33 mouse cellular contexts compared by ENCODE assay signal in genomic region chr2:115339034-115339433, GRCm38 (mm10).
"Had no signal": no experiment of that assay in that cellular context is flagged by ENCODE, and none has a peak within 500 bp of the region (broad histone marks: within the 10 kb centered on the region; RNA-seq: fewer than 3 reads in every experiment).

No protein-coding gene starts in this region.

- H3K4me3 ChIP-seq: limb, embryonic 10.5 days; limb, embryonic 12.5 days; limb, embryonic 13.5 days; limb, embryonic 15.5 days; liver, embryonic 12.5 days; liver, embryonic 13.5 days; liver, embryonic 15.5 days; lung, embryonic 15.5 days; megakaryocyte, embryonic 14.5 days; midbrain, embryonic 10.5 days; midbrain, embryonic 12.5 days; midbrain, embryonic 13.5 days; midbrain, embryonic 15.5 days; myocyte; neural tube, embryonic 12.5 days; neural tube, embryonic 13.5 days had no signal

- H3K27ac ChIP-seq: limb, embryonic 10.5 days; limb, embryonic 12.5 days; limb, embryonic 13.5 days; limb, embryonic 15.5 days; liver, embryonic 12.5 days; liver, embryonic 13.5 days; liver, embryonic 14.5 days; liver, embryonic 15.5 days; lung, embryonic 15.5 days; macrophage; midbrain, embryonic 10.5 days; midbrain, embryonic 12.5 days; midbrain, embryonic 13.5 days; midbrain, embryonic 15.5 days; neural tube, embryonic 12.5 days; neural tube, embryonic 13.5 days had no signal

- H3K4me2 ChIP-seq: limb, embryonic 12.5 days; limb, embryonic 13.5 days; limb, embryonic 15.5 days; liver, embryonic 11.5 days; liver, embryonic 12.5 days; liver, embryonic 13.5 days; liver, embryonic 15.5 days; lung, embryonic 14.5 days; lung, embryonic 15.5 days; midbrain, embryonic 11.5 days; midbrain, embryonic 12.5 days; midbrain, embryonic 13.5 days; midbrain, embryonic 15.5 days; neural tube, embryonic 12.5 days; neural tube, embryonic 13.5 days had no signal

- H3K36me3 ChIP-seq: limb, embryonic 10.5 days; limb, embryonic 12.5 days; limb, embryonic 13.5 days; limb, embryonic 15.5 days; liver, embryonic 12.5 days; liver, embryonic 13.5 days; liver, embryonic 15.5 days; lung, embryonic 15.5 days; midbrain, embryonic 10.5 days; midbrain, embryonic 12.5 days; midbrain, embryonic 13.5 days; midbrain, embryonic 15.5 days; neural tube, embryonic 12.5 days; neural tube, embryonic 13.5 days had no signal

- H3K9me3 ChIP-seq: limb, embryonic 10.5 days; limb, embryonic 12.5 days; limb, embryonic 13.5 days; limb, embryonic 15.5 days; liver, embryonic 12.5 days; liver, embryonic 13.5 days; liver, embryonic 15.5 days; lung, embryonic 15.5 days; midbrain, embryonic 10.5 days; midbrain, embryonic 12.5 days; midbrain, embryonic 13.5 days; midbrain, embryonic 15.5 days; neural tube, embryonic 12.5 days; neural tube, embryonic 13.5 days had no signal

- DNase-seq: left cerebral cortex, postnatal 4 days; liver; liver, embryonic 13.5 days; liver, postnatal 0 days; lung, adult 18-20 months; lung, adult 2 months; lung, embryonic 14.5 days; lung, postnatal 10 days; lung, postnatal 14 days; lung, postnatal 36 days; lung, postnatal 4 days; midbrain, embryonic 14.5 days had no signal

- H3K9ac ChIP-seq: limb, embryonic 12.5 days; limb, embryonic 13.5 days; limb, embryonic 15.5 days; liver, embryonic 12.5 days; liver, embryonic 13.5 days; liver, embryonic 14.5 days; liver, embryonic 15.5 days; liver, postnatal 0 days; lung, embryonic 14.5 days; lung, embryonic 15.5 days; midbrain, embryonic 12.5 days; midbrain, embryonic 13.5 days; midbrain, embryonic 15.5 days; neural tube, embryonic 12.5 days; neural tube, embryonic 13.5 days had no signal

- H3K4me1 ChIP-seq: limb, embryonic 12.5 days; limb, embryonic 13.5 days; limb, embryonic 15.5 days; liver, embryonic 12.5 days; liver, embryonic 13.5 days; liver, embryonic 15.5 days; megakaryocyte, embryonic 14.5 days; midbrain, embryonic 15.5 days; neural tube, embryonic 12.5 days; neural tube, embryonic 13.5 days had no signal

- ATAC-seq: liver, embryonic 12.5 days; liver, postnatal 0 days; lung, postnatal 0 days; midbrain, embryonic 13.5 days; midbrain, embryonic 16.5 days had no signal

- H3K27me3 ChIP-seq: limb, embryonic 15.5 days; liver, embryonic 12.5 days; liver, embryonic 13.5 days; liver, embryonic 15.5 days; lung, embryonic 15.5 days; megakaryocyte, embryonic 14.5 days; midbrain, embryonic 15.5 days; neural tube, embryonic 12.5 days; neural tube, embryonic 13.5 days had no signal
